Mouse (Mus musculus): ENCODE data around the gene Mecr.

DNA sequence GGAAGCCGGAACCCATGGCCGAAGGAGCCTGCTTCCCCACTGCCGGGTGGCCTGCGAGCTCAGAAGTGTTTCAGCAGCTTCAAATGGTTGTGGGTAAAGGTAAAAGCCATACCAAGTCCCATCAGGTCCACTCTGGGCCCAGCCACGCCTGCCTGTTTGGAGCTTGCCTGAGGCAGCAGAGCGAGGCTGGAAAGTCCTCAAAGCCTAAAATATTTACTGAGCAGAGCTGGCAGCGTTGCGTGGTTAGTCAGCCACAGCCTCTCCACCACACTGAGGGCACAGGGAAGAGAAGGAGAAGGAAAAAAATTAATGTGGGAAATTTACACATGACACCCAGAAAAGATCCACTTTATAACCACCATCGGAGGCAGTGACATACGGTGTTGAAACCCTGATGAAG lies 70.3 kb downstream of the Mecr start:
- no peak for TF ChIP-seq POLR2A (IDR thresholded peaks at IDR 0.05; ENCODE audit: insufficient read length, low read depth)
- no peak for TF ChIP-seq POLR2AphosphoS2 (IDR thresholded peaks at IDR 0.05; ENCODE audit: insufficient read length, low read depth)
- no peak for TF ChIP-seq MAX (IDR thresholded peaks at IDR 0.05; ENCODE audit: low read depth)
- no peak for TF ChIP-seq E2F4 (IDR thresholded peaks at IDR 0.05; ENCODE audit: insufficient read depth)
- TF ChIP-seq SRF (IDR thresholded peaks at IDR 0.05; ENCODE audit: control insufficient read depth, insufficient read length, low read depth), result no peak
- no peak for TF ChIP-seq MYOD1 (IDR thresholded peaks at IDR 0.05; ENCODE audit: control insufficient read depth in 1 of 3, insufficient read length in 2 of 3, low read depth in 2 of 3)
- no peak for TF ChIP-seq USF1 (IDR thresholded peaks at IDR 0.05; ENCODE audit: low read depth)
- no peak for TF ChIP-seq TCF12 (IDR thresholded peaks at IDR 0.05; ENCODE audit: insufficient read depth, poor library complexity, severe bottlenecking)
- no peak for TF ChIP-seq MYOG (IDR thresholded peaks at IDR 0.05; ENCODE audit: control insufficient read depth in 1 of 3, insufficient read depth in 1 of 3, insufficient read length in 2 of 3, low read depth in 2 of 3)
